Mouse (Mus musculus): ENCODE measurements around the gene Cyb561a3.
"Not testable (repeated sequence)": the region's sequence is repeated elsewhere in the genome, so short reads cannot be mapped to it uniquely, and the experiment has no call there.

DNA sequence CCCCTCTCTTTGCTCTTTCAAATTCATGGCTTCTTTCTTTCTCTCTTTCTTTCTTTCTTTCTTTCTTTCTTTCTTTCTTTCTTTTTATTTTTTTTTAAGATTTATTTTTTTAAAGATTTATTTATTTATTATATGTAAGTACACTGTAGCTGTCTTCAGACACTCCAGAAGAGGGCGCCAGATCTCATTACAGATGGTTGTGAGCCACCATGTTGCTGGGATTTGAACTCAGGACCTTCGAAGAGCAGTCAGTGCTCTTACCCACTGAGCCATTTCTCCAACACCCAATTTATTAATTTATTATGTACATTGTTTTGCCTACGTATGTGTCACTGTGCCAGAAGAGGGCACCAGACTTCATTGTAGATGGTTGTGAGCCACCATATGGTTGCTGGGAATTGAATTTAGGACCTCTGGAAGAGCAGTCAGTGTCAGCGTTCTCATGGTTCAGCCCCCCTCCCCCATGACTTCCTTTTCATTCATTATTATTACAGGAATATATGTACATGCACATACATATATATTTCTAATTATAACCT, 19.1 kb upstream of the Cyb561a3 start:
- TF ChIP-seq CTCF (IDR thresholded peaks at IDR 0.05; ENCODE audit: extremely low read depth, insufficient read depth, insufficient read length, insufficient replicate concordance); POLR2A (IDR thresholded peaks at IDR 0.05; ENCODE audit: low read depth, low read length): not testable (repeated sequence)

All from spleen, adult 2 months (tissue).